Mouse (Mus musculus) ES-CJ7 (cell line): ENCODE measurements around the gene Ap3d1.

ENCODE experiments used
- DNase-seq: peaks from one replicate; pipeline ENCODE4 v3.0.0; 2011; ENCODE audit warnings: low read depth, low spot score

Gene Ap3d1

DNA sequence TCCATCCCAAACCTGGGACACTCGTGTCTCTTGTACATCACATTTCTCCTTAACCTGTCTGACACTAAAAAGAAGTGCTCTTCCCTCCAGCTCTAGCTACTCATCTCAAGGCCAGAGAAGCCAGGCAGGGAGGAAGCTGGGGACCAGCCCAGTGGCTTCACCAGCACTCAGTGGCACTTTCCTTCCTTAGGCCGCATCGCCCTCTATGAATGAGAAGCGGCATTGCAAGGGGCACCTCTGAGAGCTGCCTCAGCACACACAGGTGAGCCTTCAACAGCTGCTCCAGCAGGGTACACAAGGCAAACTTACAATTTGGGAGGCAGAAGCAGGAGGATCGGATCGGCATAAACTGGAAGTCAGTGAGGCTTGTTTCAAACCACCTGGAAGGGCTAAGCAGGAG is 57.9 kb downstream of the Ap3d1 start:
- peak; percentile 72 for DNase-seq

DNA sequence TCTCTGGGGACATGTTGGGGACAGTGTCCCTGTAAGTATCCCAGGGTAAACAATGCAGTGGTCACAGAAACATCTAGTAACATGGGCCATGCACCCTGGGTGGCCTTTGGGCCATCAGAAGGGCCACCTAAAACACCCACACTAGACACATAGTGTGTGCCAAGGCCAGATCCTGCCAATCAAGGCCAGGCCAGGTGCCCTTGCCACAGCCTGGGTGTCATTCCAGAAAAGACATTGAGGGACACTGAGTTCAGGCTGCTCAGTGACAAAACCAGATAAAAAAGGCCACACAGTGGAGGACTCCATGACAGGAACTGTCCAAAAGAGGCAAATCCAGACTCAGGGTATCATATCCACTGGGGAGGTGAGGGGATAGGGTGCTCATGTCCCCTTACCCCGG is 58.4 kb downstream of the Ap3d1 start:
- DNase-seq: no peak

DNA sequence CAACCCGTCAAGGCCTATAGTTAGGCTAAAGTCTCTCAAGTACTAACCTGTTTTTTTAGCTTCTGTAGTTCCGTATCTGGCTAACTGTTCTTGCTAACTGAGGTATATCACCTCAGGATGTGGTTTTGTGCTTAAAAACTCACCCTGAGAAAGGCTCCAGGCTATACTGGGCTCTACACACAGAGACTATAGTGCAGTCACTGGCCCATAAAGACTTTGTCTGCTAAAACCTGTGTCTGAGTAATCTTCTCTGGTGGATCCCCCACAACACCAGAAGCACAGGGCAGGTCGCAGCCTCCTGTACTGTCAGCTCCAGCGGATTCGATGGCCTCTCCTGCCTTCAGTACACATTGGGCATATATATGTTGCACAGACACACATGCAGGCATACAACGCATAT is 60.1 kb downstream of the Ap3d1 start:
- no peak for DNase-seq

DNA sequence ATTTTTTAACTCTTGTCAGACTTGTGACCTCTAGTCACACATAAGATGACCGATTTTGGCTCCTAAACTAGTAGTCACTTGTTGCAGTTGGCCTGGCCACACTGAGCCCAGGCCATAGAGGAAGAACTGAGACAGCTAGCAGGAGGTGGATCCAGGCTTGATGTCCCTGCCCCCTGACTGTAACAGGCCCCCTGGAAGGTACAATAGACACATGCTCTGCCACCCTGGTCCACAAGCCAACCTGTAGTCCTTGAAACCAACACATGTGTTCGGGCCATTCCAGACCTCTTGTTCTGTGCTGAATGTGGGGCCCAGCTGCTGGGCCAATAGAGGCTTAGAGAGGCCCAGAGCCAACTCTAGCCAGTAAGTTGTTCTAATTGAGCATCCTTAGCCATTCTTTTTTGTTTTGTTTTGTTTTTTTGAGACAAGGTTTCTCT is 61.8 kb downstream of the Ap3d1 start:
- no peak for DNase-seq

DNA sequence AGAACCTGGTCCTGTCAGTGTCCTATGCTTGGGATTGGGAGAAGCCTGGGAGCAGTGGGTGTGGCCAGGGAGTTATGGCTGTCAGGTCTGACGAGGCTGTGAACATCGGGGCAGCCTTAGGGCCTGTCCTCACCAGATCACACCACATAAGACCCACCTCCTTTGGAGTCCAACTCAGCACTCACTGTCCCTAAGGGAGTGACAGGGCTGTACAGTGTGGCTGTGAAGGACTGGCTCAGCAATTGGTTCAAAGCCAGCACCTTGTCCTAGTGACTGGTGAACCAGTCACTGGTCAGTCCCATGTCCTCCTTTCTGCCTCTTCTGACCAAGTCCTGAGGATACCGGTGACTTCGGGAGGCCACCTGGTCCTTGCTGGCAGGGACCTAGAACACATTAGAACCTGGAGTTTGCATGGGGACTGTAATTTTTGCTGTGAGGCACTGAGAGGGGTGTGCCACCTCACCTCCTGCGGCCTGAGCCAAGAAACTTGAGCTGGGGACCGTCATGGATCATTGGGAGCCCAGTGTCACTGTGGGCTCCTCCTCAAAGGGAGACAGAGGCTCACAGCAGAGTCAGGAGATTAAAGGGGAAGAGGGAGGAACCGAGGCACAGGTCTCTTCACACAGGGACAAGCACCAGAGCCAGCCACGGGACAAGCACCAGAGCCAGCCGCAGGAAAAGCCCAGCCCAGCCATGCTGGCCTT is 62.4 kb downstream of the Ap3d1 start:
- DNase-seq: no peak

DNA sequence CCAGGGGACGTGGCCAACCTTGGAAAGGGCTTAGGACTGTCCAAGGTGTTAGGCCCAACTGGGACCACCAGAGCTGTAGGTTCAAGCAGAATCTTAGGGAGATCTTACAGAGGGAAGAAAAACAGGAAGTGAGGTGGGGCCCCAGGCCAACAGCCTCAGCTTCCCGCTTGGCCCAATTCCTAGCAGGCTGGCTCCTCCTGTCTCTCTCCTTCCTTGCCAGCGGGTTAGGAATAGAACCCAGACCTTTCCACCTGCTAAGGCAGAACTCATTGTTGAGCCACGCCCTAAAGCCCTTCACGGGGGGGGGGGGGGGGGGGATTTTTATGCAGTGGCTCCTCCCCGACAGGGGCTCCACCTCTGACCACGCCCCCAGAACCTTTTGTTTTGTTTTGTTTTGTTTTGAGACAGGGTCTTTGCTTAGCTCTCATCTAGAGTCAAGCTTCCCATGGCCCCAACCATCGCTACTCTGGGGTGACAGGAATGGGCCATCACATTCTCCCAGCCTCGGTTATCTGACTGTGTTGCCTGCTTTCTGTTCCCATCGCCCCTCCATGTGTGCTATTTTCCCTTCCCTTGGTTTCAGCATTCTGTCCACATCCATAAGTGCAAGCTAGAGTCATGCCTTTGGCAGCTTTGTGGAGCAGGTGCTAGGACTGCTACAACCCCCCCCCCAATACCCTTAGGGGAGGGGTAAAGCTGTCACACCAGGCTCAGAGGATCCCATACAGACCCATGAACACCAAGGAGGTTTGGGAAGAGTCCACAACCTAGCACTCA is 63.3 kb downstream of the Ap3d1 start:
- peak; percentile 41 for DNase-seq

DNA sequence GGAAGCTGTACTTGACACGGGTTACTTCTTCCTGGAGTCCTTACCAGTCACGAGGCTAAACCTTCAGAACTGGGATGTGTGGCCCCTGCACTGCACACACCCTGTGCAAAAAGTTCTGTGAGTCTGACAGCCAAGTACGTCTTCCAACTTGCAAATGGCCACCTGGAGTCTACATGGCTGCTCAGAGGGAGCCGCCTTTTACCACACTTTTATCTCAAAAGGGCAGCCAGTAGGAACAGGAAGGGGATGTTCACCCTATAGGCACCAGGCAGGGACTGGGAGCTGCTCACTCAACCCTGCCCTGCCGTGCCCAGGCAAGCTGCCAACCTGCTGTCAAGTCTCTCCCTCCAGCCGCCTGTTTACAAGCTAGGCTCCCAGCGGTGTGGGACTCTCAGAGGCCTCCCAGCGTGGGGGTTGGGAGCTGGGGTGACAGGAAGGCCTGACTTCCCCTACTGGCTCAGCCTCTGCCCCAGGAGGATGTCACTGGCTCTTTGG is 64.1 kb downstream of the Ap3d1 start, which contains the start of gene Mknk2:
Gene Mknk2 (minus strand): TSS at position 171 of the 495 bp plus-strand sequence.
- DNase-seq: no peak

DNA sequence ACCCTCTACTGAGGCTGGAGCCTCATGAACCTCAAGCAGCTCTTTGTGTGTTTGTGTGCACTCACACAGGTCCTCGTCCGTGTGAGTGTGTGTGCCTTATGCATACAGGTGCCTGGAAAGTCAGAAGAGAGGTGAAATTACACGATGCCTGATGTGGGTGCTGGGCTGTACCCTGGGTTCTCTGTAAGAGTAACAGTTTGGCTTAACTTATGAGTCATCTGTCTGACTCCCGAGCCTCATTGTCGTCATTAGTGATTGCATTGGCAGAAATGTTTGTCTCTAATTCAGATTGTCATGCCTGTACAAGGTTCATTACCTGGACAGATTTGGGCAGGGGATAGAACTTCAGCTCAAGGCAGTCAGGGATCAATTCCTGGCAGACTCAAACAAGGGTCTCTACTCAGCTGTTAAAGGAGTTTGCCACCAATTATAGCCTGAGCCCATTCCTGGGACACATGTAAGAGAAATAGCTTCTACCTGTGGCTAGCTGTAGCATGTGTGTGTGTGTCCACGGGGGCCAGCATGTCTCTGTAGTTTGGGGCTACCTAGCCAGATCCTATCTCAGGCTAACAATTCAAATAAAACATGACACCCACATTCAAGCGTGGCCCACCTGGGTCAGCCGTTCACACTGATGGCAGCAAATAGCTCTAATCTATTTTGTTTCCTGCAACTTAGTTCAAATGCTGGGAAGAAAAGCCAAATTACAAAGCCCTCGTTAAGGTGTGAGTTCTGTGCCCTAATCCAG is 64.8 kb downstream of the Ap3d1 start:
- DNase-seq: no peak

DNA sequence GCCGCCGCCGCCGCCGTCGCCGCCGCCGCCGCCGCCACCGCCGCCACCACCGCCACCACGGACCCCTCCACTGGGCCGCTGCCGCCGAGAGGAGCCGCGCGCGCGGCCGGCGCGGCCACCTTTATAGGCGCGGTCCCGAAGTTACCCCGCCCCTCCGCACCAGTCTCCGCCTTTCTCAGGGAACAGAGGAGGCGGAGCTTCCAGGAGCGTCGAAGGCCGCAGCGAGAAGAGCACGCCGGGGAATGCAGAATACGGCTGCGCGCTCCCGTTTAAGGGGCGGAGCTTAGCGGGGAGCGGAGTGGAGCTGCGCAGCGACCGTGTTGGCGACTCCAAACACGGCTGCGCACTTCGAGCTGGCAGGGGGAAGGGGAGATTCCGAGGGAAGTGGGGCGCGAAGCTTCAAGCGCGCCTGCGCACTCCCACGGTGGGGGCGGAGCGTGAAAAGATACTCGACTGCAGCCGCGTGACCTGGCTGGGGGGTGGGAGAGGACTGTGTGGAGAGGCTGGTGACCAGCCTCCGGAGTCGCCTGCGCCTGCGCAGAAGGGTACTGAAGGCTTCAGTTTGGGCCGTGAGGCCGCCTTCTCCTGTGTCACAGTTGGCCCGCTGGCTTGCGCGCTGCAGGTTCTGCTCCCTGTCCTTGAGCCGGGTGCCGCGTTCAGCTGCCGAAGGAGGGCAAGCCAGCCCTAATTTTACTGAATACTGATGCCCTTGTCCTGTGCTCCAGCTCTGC is 65.7 kb downstream of the Ap3d1 start:
- peak; percentile 100 for DNase-seq

DNA sequence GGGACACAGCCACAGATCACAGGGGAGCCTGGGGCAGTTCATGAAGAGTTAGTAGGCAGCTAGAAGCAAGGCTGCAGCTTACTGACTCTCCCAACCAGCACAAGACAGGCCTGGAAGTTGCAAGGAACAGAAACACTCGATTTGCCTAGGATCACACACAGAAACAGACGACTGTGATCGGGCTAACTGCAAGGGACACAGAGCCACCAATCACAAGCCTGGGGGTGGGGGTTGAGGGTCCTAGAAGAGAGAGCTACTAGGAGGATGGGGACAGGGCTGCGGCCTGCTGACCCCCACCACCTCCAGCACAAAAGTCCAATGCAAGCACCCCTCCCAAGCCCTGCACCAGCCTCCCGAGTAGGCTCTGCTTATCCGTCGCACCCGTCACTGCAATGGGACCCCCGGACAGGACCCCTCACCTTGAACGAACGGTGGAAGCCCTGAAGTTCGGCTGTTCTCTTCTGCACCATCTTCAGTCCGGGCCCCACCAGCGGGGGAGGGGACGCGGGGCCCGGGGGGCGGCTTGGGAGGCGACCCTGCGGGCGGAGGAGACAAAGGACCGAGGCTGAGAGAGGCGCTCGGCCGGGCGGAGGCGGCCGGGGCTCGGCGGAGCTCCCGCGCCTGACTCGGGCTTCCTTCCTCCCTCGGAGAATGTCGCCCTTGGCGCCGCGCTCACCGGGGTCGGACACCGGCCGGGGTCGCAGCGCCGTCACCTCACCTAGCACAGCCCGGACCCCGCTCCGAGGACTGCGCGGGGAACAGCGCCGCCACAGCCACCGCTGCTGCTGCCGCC is 66.5 kb downstream of the Ap3d1 start:
- DNase-seq: no peak

DNA sequence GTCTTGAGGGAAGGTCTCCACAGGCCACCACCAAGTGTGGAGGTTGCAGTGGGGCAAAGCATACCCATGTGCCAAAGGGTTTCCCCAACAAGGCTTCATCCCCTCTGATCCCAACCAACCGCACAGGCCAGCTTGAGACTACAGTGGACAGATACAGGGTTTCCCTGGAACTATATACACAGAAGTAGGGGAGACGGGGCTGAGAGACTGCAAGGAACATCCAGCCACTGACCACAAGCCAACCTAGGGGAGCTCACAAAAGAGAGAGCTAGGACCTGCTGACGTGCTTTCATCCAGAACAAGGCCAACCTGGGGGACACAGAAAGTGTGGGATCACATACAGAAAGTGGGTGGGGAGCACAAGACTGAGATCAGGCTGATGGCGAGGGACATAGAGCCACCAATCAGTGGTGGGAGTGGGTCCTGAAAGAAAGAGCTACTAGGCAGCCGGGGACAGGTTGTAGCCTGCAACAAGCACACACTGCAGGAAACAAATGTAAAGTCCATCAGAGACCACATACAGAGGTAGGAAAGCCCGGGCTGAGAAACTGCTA is 67.1 kb downstream of the Ap3d1 start:
- no peak for DNase-seq

DNA sequence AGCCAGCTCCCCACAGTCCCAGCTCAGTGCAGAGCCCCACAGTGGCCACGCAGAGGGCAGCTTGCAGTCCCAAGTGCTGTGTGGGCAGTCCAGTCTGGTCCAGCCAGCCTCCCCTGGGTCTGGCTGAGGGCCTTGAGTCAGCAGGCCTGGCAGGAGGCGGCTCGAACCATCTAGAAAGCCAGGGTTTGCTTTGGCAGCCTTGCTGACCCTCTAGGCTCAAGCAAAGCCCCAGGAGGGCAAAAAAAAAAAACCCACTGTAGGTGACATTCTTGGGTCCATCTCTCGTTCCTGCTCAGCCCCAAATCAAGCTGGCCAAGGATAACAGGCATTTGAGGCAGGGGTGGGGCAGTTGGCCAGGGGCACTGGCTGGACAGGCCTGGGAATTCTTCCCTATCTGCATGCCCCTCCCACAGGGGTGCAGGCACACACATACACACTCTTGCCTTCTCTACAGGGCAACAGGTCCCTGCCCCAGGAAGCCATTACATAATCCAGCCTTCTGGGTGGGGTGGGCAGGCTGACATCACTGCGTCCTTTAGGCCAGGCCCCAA is 67.8 kb downstream of the Ap3d1 start:
- no peak for DNase-seq

DNA sequence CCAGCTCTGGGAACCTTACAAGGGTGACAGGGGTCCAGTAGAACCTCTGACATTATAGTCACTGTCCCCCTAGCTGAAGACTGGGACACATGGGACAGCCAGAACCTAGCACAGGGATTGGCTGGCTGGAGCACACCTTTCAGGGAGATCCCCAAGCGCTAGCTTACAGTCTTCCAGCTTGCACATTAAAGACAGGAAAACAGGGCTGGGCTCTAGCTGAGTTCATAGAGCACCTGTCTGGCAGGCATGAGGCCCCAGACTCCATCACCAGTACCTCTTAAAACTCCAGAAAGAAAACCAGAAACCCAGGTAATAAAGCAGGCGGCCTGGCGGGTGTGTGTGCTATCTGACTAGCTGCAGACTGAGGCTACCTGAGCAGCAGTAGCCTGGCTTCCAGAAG is 68.4 kb downstream of the Ap3d1 start:
- DNase-seq: no peak

DNA sequence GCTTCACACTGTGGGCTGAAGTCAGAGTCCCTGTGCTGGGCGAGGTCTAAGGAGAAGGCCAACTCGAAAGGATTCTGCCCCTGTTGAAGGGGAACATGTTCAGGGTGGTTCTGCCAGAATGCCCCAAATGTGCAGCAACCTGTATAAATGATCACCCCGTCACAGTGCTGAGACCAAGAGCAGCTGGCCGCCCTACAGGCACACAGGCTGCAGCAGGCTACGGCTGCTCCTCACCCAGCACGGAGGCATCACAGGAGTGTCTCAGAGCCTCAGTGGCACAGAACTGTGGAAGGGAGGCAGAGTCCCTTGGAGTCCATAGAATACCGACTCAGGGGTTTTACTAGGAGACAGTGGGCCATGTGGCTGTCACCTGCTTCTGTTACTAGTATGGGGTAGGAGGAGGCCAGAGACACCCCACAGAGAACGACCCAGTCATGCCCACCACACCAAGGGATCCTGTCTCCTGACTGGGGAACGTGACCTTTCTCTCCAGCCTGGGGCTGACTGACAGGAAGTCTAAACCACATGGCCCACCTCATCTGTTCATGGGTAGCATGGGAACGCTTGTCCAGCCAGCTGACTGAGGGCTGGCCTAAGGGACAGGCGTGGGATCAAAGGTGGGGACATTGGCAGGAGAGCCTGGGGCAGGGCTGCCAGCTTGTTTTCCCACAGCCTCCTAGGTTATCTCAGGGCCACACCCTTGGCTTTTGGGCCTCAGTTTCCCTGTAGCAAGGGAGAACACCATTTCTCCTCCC is 70.0 kb downstream of the Ap3d1 start:
- no peak for DNase-seq

DNA sequence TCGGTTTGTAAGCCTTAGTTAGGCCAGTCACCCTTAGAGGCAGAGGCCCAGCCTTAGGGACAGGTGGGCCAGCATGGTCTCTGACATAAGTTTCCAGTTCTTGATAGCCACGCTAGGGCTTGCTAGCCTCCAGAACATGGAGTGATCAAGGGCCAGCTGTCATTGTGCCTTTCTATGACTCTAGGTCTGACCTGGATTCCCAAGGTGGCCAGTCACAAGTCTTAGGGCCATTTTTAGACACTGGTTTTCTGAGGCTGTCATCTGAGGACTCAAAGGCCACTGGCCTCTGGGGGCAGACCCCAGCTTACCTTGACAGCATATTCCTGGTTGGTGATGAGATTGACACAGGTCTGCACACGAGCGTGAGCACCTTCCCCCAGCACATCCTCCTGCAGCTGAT is 70.8 kb downstream of the Ap3d1 start:
- DNase-seq: no peak

DNA sequence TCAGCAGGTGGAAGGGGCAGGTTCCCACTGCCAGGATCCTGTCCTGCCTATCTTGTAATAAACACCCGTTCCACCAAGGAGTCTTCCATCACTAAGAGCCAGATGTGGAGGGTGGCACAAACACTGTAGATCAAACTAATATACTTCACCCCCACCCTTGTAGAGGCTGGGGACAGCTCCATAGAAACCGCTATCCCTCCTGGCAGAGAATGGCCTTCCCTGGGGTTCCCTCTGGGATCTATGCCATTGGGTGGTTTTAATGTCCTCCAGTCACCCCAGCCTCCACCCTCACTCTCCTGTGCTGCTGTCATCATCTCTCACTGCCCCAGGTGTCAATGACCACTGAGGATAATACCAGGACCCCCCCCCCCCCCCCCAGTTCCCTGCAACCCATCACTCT is 71.5 kb downstream of the Ap3d1 start:
- no peak for DNase-seq

DNA sequence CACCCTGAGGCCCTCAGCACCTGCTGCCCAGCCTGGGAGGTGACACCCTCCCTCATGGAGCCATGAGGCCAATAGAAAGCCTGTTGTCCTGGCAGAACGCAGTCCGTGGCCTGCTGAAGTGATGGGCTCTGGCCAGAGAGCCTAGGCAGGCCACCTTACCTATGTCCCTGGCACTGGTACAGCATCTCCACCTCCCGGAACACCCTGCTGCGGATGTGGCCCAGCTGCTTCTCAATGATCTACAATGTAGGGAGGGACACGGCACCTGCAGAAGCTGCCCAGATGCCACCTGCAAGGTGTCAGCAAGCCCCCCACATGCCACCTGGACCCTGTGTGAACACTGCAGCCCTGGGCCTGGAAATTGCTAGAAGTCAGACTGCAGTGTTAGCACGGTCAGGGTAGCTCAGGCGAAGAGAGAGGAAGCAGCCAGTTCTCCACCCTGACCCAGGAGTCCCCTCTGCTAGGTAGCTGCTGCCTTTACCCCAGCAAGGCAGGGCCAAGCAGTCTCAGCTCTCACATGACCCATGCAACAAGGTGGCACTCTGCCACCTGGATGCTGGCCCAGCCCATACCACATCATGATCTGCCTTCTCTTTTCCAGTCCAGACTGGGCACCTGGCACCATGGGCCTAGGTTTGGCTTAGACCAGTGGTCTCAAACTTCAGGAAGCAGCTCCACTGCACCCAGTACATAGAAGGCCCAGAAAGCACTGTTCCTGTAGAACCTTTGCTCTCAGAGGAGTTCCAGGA is 72.2 kb downstream of the Ap3d1 start:
- DNase-seq: no peak

DNA sequence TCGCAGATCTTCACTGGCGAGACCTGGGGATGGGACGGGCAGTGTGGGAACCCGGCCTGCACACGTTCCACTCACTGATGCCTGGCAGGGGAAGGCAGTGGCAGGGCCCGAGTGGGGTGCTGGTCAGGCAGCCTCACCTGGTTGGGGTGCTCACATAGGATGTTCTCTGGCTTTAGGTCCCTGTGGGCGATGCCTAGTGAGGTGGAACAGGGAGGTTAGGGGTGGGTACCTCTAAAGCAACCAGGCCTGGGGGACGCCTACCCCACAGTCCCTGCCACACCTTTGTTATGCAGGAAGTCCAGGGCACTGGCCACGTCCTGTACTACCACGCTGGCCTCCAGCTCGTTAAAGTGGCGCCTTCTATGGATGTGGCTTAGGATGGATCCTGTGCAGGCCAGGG is 73.0 kb downstream of the Ap3d1 start:
- no peak for DNase-seq

DNA sequence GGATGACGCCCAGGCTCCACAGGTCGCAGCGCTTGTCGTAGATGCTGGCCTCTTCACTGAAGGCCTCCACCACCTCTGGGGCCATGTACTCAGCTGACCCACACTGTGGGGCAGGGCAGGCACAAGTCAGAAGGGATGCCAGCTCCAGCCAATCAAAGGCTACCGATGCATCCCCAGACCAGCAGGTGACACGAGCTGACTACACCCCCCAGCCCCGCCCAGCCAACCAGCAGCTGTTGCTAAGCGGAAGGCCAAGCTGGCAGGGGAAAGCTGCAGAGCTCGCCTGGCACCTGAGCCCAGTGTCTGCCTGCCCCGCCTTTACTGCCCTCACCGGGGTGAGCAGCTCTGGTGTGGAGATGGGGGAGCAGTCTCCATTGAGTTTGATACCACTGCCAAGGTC is 73.5 kb downstream of the Ap3d1 start:
- no peak for DNase-seq
